ENCODE assay signal across 9 mouse cellular contexts in the genomic region with DNA sequence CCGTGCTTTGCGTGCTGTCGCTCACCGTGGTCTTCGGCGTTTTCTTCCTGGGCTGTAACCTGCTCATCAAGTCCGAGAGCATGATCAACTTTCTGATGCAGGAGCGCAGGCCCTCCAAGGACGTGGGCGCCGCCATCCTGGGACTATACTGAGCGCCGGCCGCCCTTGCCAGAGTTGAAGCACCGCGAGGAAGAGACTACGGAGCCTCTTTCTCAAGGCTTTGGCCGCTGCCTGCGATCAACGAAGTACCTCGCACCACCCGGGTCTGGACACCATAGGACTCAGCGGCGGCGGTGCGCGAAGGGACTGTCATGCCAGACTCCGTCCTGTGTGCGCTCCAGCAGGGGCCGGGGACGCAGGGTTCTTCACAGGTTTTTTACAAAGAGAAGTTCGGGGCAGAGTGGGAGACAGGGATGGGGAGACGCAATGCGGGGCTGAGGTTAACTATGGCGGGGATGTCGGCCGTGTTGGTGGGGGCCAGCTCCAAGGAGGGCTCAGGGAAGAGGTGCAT. TPM values are rescaled to one million over a fixed set of nuclear protein-coding genes. Genes with fewer than 3 reads are reported as not detected.
A peak's percentile ranks its signal among the peaks of the same experiment; 100 is the strongest.
DNase-seq lines count a peak whose midpoint lies in the region; ATAC-seq and TF ChIP-seq lines count a peak whose summit lies in the region.
"Had no signal": no experiment of that assay in that cellular context is flagged by ENCODE, and none has a peak within 500 bp of the region (broad histone marks: within the 10 kb centered on the region; RNA-seq: fewer than 3 reads in every experiment).

No protein-coding gene starts in this region.

- peaks cover 51% of the 10 kb centered on the region for H3K27me3 ChIP-seq in lung, postnatal 0 days (replicated peaks; ENCODE audit: insufficient read depth, low read length)
- H3K27me3 ChIP-seq in limb, embryonic 10.5 days (ENCODE audit: low read depth, poor library complexity, severe bottlenecking), result peaks cover 86% of the 10 kb centered on the region
- peaks cover 29% of the 10 kb centered on the region for H3K27me3 ChIP-seq in small intestine, adult 2 months (ENCODE audit: control insufficient read depth, insufficient read depth, low read length)

- peak overlapping the region; percentile 27 for H3K4me3 ChIP-seq in lung, postnatal 0 days (ENCODE audit: low read depth, low read length)
- peak overlapping the region; percentile 51 for H3K4me3 ChIP-seq in limb, embryonic 10.5 days
- H3K4me3 ChIP-seq in small intestine, adult 2 months (ENCODE audit: low read depth, low read length), result peak overlapping the region; percentile 52

- TF ChIP-seq POLR2A in small intestine, adult 2 months (IDR thresholded peaks at IDR 0.05; ENCODE audit: low read depth, low read length), result no peak

- 1% methylated on average over 37 of the region's 37 CpGs for whole genome bisulfite sequencing in lung, postnatal 0 days
- WGBS in limb, embryonic 10.5 days, result 1% methylated on average over 37 of the region's 37 CpGs
- 2% methylated on average over 37 of the region's 37 CpGs for WGBS in small intestine, adult 2 months

- TF ChIP-seq CTCF in lung, postnatal 0 days (IDR thresholded peaks at IDR 0.05), result no peak
- no peak for TF ChIP-seq CTCF in small intestine, adult 2 months (IDR thresholded peaks at IDR 0.05; ENCODE audit: extremely low read depth, insufficient read length, insufficient replicate concordance, low read depth, low read length)

- no peak for ATAC-seq in lung, postnatal 0 days

- peak overlapping the region; percentile 48 for H3K4me2 ChIP-seq in lung, postnatal 0 days (replicated peaks; ENCODE audit: low read depth, low read length)

- no peak overlapping the region for H3K9ac ChIP-seq in lung, postnatal 0 days (replicated peaks; ENCODE audit: low read depth)

- no peak for TF ChIP-seq EP300 in lung, postnatal 0 days (IDR thresholded peaks at IDR 0.05)

- no peaks in the 10 kb centered on the region for H3K9me3 ChIP-seq in lung, postnatal 0 days (ENCODE audit: low read length)
- no peaks in the 10 kb centered on the region for H3K9me3 ChIP-seq in limb, embryonic 10.5 days (replicated peaks)

- no peaks in the 10 kb centered on the region for H3K36me3 ChIP-seq in lung, postnatal 0 days (ENCODE audit: insufficient read depth, low read length)
- no peaks in the 10 kb centered on the region for H3K36me3 ChIP-seq in limb, embryonic 10.5 days
- no peaks in the 10 kb centered on the region for H3K36me3 ChIP-seq in small intestine, adult 2 months (ENCODE audit: control insufficient read depth, insufficient read depth, low read length)

- H3K27ac ChIP-seq in lung, postnatal 0 days (ENCODE audit: low read length), result no peak overlapping the region
- no peak overlapping the region for H3K27ac ChIP-seq in limb, embryonic 10.5 days
- H3K27ac ChIP-seq in small intestine, adult 2 months (ENCODE audit: insufficient read depth, low read depth, low read length), result no peak overlapping the region

- no peaks in the 10 kb centered on the region for H3K4me1 ChIP-seq in lung, postnatal 0 days (ENCODE audit: insufficient read depth, low read depth, low read length)
- H3K4me1 ChIP-seq in limb, embryonic 10.5 days, result peaks cover 47% of the 10 kb centered on the region
- H3K4me1 ChIP-seq in small intestine, adult 2 months (ENCODE audit: control insufficient read depth, insufficient read depth, insufficient read length, low read length), result peaks cover 21% of the 10 kb centered on the region

- DNase-seq in adrenal gland, postnatal 14 days, result peak; percentile 12
- DNase-seq in adrenal gland, adult 2 months, result no peak
- DNase-seq in lung, postnatal 0 days (ENCODE audit: low spot score), result no peak
- no peak for DNase-seq in lung, postnatal 14 days
- peak; percentile 45 for DNase-seq in limb, embryonic 10.5 days (ENCODE audit: low spot score)
- DNase-seq in adrenal gland, adult 8-10 months, result no peak
- no peak for DNase-seq in thymus, adult 18-20 months

RNA-seq across cellular contexts. Expression of gene Rprml, which starts 0.7 kb away (rescaled TPM):
- total RNA-seq in adrenal gland, postnatal 14 days (2021), result not detected in 2 replicates
- under 1 TPM in 1 of 2 experiments, not detected in 1; 0.48 TPM for total RNA-seq in adrenal gland, adult 2 months (2021)
- 1.1 and 1.2 TPM in 2 replicates for polyA plus RNA-seq in adrenal gland, adult 2 months (2012; rRNA removed)
- polyA plus RNA-seq in lung, postnatal 0 days (2015; fragmentation: Nextera tagmentation; extraction: Ambion mirVana), result 0.18 and 0.19 TPM in 2 replicates
- 0.48 and 1.0 TPM in 2 replicates for polyA plus RNA-seq in limb, embryonic 10.5 days (2016; fragmentation: Nextera tagmentation; extraction: Ambion mirVana)
- polyA plus RNA-seq in small intestine, adult 2 months (2012; rRNA removed), result 1.3 and 2.9 TPM in 2 replicates
- under 1 TPM in 3 of 4 experiments, not detected in 1; 0.32 to 1.00 (median 0.37) TPM for total RNA-seq in adrenal gland, adult 8-10 months (2022)

RNA-seq across cellular contexts. Expression of gene Lyzl6, which starts 11.3 kb away (rescaled TPM):
- total RNA-seq in adrenal gland, postnatal 14 days (2021), result not detected in 2 replicates
- total RNA-seq in adrenal gland, adult 2 months (2021), result not detected
- polyA plus RNA-seq in adrenal gland, adult 2 months (2012; rRNA removed), result not detected in 2 replicates
- not detected in 2 replicates for polyA plus RNA-seq in lung, postnatal 0 days (2015; fragmentation: Nextera tagmentation; extraction: Ambion mirVana)
- polyA plus RNA-seq in limb, embryonic 10.5 days (2016; fragmentation: Nextera tagmentation; extraction: Ambion mirVana), result not detected in 2 replicates
- not detected in 2 replicates for polyA plus RNA-seq in small intestine, adult 2 months (2012; rRNA removed)
- not detected for total RNA-seq in adrenal gland, adult 8-10 months (2022)
- total RNA-seq: left cerebral cortex, postnatal 10 days had no signal

RNA-seq across cellular contexts. Expression of gene Gm884, which starts 29.1 kb away (rescaled TPM):
- not detected in 2 replicates for total RNA-seq in adrenal gland, postnatal 14 days (2021)
- not detected for total RNA-seq in adrenal gland, adult 2 months (2021)
- not detected in 2 replicates for polyA plus RNA-seq in adrenal gland, adult 2 months (2012; rRNA removed)
- not detected in 2 replicates for polyA plus RNA-seq in lung, postnatal 0 days (2015; fragmentation: Nextera tagmentation; extraction: Ambion mirVana)
- not detected in 2 replicates for polyA plus RNA-seq in limb, embryonic 10.5 days (2016; fragmentation: Nextera tagmentation; extraction: Ambion mirVana)
- not detected in 2 replicates for polyA plus RNA-seq in small intestine, adult 2 months (2012; rRNA removed)
- total RNA-seq in adrenal gland, adult 8-10 months (2022), result not detected

RNA-seq across cellular contexts. Expression of gene Gosr2, which starts 47.7 kb away (rescaled TPM):
- 72.3 and 74.8 TPM in 2 replicates for total RNA-seq in adrenal gland, postnatal 14 days (2021)
- total RNA-seq in adrenal gland, adult 2 months (2021), result 100 to 1,000 TPM in 1 of 2 experiments, 10 to 100 TPM in 1; 82.7 to 101 TPM
- 56.3 and 76.7 TPM in 2 replicates for polyA plus RNA-seq in adrenal gland, adult 2 months (2012; rRNA removed)
- polyA plus RNA-seq in lung, postnatal 0 days (2015; fragmentation: Nextera tagmentation; extraction: Ambion mirVana), result 78.5 and 87.6 TPM in 2 replicates
- polyA plus RNA-seq in limb, embryonic 10.5 days (2016; fragmentation: Nextera tagmentation; extraction: Ambion mirVana), result 94.5 and 108 TPM in 2 replicates
- polyA plus RNA-seq in small intestine, adult 2 months (2012; rRNA removed), result 40.3 and 63.8 TPM in 2 replicates
- 100 to 1,000 TPM in 2 of 4 experiments, 10 to 100 TPM in 2; 93.8 to 114 (median 103) TPM for total RNA-seq in adrenal gland, adult 8-10 months (2022)

Comparison
In these comparisons a context has a peak if more than half of its experiments do, and no peak if none do; other contexts are left out.
1. DNase-seq: peak in adrenal gland, postnatal 14 days (single experiment) and limb, embryonic 10.5 days (single experiment); none in adrenal gland, adult 2 months (single experiment), lung, postnatal 0 days (single experiment), lung, postnatal 14 days (single experiment), adrenal gland, adult 8-10 months (single experiment) and thymus, adult 18-20 months (0 of 2).
2. Peak in every context shown above with its lines, with median percentiles within 50 percentile points of each other: H3K4me3 ChIP-seq.